Mouse (Mus musculus): Measurements from ENCODE around the gene Smg7.

DNA sequence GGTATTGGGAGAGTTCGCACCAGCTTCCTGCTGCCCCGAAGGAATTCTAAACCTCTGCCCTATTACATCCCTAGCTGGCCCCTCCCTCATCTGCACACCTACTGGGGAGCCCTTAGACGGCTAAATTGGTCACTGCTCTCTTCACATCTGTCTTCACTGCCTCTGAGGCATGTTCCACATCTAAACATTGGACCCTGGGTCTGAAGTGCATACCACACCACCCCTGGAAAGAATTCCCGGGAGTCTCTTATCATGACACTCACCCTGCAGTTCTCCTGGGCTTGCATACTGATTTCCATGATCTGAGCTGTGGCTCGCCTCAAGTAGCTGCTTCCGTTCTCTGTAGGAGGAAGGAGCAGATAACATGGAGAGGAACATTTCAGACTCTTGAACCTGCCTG, 111.6 kb downstream of the Smg7 start:
- TF ChIP-seq POLR2A (IDR thresholded peaks at IDR 0.05; ENCODE audit: borderline replicate concordance, insufficient read depth, low read length) (no peak), CTCF (IDR thresholded peaks at IDR 0.05; ENCODE audit: borderline replicate concordance, insufficient read depth, low read depth, low read length) (no peak)
